Mouse (Mus musculus) retina, postnatal 1 day (tissue): ENCODE measurements around the gene Ptov1.
A peak's percentile ranks its signal among the peaks of the same experiment; 100 is the strongest.

Experiments used
- DNase-seq: peaks from one replicate; pipeline ENCODE4 v3.0.0-alpha.2; 2012

The Ptov1 gene

DNA sequence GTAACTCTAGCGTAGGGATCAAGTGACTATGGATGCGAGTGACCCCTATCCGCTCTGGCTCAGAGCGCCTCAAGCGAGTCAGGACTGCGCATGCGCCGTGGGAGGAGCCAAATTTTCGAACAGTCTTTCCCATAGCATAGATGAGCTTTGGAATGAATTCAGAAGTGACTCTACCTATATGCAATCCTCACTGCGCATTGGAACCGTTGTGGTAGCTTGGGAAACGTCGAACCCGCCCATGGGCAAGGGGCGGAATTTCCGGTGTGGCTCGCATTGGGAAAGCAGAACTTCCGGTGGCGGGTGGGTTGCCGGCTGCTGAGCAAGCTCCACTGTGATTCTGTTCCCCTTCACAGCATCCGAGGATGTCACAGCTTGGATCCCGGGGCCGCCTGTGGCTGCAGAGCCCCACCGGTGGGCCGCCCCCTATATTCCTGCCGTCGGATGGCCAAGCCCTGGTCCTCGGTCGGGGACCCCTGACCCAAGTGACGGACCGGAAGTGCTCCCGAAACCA lies 12.5 kb downstream of the Ptov1 start, which contains the start of gene Pnkp:
Gene Pnkp (plus strand): TSS at position 98 of the 511 bp plus-strand sequence.
- DNase-seq: peak; percentile 92

DNA sequence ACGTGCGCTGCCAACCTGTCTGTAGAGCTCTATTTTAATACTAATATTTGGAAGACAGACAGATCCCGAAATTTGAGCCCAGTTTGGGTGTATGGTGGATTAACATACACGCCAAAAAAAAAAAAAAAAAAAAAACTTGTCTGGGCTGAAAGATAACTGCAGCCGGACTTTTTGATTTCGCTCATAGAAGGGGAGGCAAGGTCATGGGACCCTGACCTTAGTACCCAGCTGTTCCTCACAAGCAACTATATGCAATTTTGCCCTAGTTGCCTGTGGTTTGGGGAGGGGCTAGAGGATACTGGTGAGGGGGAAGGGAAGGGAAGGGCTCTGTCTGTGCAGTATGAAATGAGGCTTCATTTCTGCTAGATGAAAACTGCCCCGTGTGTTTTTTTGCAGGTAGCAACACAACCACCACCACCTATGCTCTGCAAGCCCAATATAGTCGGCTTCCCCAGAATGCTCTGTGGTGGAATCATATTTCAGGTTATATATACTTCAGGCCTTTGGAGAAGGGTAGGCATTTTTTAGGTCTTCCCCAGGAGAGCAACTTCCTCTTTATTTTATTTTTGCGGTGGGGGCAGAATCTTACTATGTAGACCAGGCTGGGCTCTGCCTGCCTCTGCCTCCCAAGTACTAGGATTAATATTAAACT lies 13.2 kb downstream of the Ptov1 start:
- DNase-seq: no peak

DNA sequence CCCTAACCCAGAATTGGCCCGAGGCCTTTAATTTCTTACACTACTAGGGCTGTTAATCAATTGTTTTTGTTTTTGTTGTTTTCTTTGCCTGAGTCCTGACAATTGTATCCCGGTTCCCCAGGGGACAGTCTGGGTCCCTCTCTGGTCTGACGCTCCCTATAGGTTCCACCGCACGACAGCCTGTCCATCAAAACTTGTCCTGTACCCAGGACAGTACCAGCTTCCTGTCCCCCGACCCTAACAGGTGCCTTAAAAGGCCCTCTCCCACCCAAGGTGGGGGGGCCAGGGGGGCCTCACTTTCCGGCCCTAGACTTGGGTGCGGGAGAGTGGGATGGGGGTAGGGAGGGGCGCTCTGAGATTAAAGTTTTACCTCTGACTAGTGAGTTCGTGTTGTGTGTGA lies 14.6 kb downstream of the Ptov1 start:
- no peak for DNase-seq

DNA sequence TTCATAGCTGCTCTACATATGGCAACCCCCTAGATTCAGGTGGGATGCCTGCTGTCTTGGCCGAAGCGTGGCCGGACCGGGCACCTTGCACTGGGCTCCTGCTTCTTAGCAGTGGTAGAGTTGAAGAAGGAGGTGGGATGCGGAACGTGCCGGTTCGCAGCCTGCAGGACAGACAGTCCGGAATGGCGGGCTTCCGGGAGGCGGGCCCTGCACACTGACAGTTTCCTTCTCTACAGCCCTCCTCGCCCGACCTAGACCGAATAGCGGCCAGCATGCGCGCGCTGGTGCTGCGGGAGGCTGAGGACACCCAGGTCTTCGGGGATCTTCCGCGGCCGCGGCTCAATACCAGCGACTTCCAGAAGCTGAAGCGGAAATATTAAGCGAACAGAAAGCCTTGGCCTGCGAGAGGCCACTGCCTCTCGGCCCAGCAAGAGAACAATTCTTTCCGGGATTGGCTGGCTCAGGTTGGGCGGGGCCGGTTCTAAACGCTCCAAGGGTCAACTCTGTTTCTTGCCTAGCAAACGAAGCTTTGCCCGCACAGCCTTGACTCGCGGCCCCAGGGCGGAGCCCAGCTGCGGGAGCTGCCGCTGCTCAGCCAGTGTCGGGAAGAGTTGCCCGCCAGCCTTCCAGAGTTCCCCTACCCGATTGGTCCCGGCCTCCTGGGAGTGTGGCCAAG lies 15.1 kb downstream of the Ptov1 start:
- peak; percentile 83 for DNase-seq

DNA sequence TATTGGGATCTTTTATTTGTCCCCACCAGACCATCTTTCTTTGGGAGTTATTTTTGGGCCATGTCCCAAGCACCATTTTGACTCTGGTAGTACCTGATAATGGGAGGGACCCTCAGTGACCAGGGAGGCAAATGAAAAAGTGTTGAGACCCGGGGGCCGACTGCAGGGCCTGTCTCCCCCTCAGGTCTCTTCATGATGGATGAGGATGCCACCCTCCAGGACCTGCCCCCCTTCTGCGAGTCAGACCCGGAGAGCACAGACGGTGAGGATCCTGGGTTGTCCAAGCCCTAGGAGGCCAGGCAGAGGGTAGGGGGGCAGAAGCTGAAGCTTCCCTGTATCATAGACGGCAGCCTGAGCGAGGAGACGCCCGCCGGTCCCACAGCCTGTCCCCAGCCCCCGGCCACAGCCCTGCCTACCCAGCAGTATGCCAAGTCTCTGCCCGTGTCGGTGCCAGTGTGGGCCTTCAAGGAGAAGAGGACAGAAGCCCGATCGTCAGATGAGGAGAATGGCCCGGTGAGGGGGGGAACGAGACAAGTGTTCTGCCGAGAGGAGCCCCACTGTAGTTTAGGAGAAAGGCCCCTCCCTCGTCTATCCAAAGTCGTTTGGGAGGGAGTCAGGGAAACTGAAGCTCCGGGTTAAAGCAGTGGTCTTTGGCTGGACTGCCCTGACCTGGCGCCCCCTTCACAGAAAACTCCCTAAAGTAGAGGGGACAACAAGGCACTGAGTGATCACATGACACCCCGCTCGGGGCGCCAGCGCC lies 15.8 kb downstream of the Ptov1 start:
- DNase-seq: no peak

DNA sequence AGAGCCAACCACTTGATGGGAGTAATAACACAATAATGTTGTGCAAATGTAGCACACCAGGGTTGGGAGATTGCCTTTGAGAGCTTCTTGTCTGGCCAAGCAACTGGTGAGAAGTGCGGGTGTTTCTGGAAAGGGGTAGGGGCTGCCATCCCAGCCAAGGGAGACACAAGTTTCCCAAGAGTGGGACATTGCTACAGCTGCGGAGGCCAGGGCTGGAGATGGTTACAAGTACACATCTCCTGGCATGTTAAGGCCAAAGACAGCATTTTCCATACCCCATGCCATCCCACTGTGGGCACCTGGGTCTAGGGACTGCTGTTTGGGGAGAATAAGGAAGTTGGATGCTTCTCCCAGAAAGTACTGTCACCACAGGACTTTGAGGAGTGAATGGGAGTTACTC lies 16.5 kb downstream of the Ptov1 start:
- DNase-seq: no peak

DNA sequence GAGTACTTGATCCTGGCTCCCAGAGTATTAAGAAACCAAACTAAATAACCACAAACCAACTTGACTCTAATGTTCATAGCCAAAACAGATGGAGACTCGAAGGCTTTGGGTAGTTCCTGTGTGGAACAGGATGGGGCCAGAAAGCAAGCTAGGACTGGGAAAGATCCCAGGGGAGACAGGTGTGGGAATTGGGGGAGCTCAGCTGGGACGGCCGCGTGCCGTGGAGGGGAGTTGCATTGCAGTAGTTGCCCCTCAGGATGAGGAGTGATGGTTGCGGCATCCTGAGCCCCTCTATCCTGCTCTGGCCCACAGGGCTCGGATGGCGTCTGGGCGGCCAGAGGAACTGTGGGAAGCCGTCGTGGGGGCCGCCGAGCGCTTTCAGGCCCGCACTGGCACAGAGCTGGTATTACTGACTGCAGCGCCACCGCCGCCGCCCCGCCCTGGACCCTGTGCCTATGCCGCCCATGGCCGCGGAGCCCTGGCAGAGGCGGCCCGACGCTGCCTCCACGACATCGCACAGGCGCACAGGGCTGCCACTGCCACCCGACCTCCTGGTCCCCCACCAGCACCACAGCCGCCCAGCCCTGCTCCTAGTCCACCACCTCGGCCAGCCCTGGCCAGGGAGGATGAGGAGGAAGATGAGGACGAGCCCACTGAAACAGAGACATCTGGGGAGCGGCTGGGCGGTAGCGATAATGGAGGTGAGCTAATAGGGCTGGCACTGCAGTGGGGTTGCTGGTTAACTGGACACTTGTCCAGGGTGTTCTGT lies 17.1 kb downstream of the Ptov1 start:
- DNase-seq: no peak

DNA sequence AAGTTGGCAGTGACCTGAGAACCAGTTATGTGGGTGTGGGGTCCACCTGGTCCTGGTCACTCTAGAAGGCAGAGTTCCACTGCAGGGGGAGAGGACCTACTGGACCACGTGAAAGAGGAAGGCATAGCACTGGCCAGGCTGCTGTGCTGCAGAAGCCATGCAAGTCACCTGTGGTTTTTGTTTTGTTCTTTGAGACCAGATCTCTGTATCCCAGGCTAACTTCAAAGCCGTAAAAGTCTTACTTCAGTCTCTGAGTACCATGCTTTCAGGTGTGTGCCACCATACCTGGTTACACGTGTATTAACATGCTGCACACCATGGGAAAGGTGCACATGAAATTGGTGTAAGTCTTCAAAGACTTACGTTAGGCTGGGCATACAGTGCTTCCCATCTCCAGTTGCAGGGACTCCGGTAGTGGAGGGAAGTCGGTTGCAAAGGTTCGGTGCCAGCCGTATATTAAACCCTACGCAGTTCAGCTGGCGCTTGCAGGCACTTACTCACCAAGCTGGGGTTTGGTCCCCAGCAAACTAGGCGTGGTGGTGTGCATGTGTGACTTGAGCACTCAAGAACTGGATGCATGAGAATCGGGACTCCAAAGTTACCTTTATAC lies 17.9 kb downstream of the Ptov1 start:
- DNase-seq: no peak

DNA sequence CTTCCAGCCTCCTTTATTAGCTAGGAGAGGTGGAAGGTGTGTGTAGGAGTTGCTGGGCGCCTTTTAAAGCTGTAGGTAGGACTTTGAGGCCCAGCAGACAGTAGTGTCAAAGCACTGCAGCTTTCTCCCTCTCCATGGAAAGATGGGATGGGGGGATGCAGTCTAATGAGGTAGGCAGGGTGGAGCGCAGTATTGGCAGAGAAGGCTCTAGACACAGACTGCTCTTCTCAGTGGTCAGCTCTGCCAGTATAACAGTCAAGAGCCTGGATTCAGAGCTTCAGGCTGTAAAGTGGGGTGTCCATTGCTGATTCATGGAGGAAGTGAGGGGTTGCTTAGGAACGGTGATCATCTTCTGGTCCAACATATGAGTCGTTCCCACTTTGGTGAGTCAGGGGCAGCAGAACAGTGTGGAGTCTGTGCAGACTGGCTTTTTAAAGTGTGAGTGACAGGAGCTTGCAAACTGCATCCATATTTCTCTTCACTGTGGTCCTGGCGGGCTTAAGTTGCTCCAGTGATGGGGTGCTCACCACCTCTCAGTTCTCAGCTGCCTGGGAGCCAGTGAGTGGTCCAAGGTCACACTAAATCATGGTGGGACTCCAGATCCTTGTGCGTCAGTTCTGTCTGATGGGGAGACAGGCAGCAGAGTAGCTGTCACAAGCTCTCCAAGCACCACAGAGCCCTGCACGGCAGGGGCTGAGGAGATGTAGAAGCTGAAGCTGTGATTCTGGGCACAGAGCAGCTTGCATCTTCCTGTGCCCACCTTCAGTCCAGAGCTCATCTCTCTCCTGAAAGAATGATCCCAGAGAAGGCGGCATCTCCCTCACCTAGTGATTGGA lies 18.6 kb downstream of the Ptov1 start:
- DNase-seq: no peak

DNA sequence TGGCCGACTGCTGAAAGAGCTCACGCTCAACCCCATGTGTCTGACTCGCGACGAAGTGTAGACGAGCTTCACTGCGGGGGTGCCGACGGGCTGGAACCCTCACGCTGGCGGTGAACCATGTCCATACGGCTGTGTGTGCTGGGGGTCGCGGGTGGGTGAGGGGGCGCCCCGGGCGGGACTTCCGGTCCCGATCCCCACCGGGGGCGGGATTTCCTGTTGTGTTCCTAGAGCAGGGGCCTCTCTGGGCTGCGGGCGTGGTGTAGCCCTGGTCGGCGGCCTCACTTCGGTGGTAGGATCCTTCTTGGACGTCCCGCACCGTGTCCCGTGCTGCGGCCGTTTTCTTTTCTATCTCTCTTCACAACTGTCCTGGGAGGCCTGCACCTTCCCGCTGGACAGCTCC lies 19.4 kb downstream of the Ptov1 start:
- peak; percentile 87 for DNase-seq

DNA sequence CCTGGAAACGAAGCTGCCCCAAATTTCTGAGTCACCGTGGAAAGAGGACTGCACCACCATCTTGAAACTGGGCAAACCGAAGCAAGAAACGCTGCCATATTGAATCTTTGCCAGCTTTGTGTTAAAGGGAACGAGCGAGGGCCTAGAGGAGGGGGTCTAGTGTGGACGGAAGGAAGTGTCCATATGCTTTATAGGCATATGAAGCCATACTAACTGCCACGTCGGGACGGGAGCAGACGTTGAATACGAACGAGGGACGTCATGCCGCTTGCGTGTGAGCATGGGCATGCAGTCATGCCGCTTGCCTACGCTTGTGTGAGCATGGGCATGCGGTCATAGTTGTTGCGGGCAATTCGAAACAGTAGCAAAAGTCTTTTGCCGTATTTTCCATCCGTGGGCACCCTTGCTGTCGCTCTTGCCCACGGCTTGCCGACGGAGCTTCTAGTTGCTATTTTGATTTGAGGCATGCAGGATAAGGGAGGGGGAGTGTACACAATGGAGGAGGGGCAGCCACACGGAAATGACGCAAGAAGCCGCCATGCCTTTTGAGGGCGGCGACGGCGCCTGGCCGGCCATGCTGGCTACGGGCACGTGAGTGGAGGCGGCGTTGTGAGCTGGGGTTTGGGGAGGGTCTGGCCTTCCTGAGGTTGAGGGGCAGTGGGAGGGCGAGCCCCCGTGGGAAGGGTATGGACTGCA lies 20.0 kb downstream of the Ptov1 start:
- peak; percentile 98 for DNase-seq

DNA sequence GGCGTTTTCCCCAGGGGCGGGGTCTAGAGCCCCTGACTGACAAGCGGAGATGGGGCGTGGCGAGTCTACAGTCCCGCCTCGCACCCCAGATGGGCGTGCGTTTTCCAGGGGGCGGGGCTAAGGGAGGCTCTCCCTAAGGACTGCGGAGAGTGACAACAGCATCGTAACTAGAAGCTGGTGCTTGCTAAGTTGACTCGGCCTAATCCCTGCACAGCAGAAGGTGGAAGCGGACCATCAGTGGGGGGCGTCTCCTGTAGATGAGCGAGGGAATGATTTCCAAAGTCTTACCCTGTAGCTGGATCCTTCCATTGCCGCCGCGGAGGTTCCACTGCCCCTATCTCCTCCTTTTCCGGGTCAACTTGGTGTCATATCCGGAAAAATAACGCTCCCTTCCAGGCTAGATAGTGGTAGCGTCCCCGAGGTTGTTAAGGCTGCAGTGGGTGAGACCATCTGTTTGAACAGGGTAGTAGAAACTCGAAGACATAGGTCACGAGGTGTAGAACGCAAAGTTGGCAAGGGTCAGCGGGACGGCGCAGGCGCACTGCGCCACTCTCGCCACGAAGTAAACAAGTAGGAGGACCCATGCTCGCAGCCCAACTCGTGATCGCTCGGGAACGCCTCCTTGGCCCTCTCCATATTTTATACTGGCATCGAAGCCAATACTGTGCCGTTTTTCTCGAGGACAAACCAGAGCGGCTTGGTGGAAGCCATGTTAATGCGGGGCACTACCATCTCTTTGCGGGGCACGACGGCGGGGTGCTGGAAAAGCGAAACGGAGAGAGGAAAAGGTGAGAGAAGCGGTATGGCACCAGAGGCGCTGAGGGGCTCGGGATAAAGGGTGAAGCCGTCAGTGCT lies 20.8 kb downstream of the Ptov1 start, which contains the start of the genes Akt1s1 and Tbc1d17:
Gene Akt1s1 (plus strand): TSS at position 431 of the 855 bp plus-strand sequence.
Gene Tbc1d17 (minus strand): TSS at position 519 of the 855 bp plus-strand sequence.
- DNase-seq: peak; percentile 100

DNA sequence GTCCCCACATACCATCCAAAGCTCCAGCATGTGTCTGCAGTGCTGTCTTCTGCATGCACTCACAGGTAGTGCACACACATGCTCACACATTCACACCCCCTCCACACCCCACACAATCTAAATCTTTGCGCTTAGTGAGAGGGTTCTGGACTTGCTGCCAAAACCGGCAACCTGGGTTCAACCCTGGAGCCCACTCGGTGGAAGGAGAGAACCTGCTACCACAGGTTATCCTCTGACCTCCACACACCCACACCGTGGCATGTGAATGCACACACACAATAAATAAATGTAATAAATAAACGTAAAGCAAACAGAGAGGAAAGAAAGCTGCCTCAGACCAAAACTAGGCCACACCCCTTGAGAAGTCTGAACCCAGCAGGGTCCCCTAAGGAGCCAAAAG lies 21.8 kb downstream of the Ptov1 start:
- DNase-seq: no peak

DNA sequence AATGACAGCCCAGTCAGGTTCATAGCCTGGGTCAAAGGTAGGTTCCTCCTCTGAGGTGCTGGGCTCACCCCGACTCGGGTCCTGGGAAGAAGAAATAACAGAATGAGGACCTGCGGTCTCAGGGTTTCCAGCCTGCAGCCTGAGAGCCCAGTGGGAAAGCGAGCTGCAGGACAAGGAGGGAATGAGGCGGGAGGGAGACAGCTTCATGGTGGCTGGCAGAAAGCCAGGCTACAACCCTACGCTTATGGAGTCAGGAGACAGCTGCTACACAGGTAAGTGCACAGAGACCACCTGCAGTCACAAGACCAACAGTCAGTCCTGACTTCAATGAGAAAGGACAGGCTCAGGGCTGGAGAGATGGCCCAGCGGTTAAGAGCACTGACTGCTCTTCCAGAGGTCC lies 22.8 kb downstream of the Ptov1 start:
- no peak for DNase-seq

DNA sequence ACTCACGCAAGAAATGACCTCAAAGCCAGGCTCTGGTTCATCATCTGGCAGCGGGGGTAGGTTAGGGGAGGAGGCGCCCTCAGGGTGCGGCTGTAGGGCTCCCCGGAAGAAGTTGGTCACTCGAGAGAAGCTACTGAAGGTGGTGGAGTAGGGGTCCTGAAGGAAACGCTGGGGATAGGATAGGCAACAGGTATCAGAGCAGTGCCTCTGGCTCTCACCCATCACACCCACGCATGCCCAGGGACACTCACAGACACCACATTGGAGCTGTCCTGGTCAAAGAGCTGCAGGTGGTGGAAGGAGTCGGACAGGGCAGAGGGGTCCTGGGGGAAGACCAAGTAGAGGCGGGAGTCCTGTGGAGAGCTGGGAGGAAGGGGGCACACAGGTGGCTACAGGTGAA lies 24.6 kb downstream of the Ptov1 start:
- DNase-seq: no peak

DNA sequence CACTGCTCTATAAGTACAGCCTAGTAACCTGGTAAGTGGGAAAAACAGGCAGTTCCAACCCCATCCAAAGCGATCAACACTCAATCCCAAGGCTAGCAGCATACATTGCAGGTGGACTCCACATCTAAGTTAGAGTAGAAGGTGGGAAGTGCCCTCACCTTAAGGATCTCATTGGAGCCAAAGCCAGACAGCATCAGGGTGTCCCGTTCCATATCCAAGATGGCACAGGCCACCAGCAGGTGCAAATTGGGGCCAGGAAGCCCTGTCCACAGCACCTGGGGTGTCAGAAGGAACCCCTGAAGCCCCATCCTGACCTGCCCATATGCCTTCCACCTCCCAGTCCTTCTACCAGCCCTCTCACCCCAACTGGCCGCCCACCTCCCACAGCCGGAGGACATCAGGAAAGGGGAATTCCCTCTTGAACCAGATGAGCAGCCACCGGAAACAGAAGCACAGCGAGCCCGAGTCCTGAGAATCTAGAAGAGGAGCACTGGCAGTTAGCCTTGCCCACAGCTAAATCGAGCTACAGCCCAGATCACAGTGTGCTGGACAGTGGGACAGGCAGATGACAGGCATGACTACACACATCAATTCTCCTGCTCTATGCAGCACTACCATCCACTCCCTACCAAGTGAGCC lies 27.6 kb downstream of the Ptov1 start:
- no peak for DNase-seq

DNA sequence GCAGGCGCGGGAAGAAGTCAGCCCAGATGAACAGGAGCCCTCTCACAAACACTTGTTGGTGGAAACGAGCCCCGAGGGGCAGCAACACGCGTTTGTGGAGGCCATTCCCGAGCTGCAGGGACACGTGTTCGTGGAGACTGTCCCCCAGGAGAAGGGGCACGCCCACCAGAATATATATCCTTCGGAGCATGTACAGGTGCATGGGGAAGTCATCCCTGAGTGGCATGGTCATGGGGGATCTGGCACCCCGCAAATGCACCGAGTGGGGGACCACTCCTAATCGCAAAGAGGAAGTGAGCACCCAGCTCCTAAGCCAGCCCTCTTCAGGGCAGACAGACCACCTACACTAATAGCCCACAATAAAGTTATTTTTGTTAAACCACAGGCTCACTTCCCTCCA lies 29.2 kb downstream of the Ptov1 start:
- DNase-seq: no peak

DNA sequence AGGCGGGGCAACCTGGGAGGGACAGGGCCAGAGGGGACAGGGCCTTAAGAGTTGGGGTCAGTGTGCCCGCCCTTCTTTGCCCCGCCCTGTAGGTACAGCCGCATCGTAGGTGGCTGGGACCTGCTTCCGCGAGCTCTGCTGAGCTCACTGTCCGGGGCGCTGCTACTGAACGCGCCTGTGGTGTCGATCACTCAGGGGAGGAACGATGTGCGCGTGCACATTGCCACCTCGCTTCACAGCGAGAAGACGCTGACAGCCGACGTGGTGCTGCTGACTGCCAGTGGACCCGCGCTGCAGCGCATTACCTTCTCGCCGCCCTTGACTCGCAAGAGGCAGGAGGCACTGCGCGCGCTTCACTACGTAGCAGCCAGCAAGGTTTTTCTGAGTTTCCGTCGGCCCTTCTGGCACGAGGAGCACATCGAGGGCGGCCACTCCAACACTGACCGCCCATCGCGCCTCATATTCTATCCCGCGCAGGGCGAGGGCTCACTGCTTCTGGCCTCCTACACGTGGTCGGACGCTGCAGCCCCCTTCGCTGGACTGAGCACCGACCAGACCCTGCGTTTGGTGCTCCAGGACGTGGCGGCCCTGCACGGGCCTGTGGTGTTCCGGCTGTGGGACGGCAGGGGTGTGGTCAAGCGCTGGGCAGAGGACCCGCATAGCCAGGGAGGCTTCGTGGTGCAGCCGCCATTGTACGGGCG lies 29.9 kb downstream of the Ptov1 start:
- DNase-seq: peak; percentile 65

DNA sequence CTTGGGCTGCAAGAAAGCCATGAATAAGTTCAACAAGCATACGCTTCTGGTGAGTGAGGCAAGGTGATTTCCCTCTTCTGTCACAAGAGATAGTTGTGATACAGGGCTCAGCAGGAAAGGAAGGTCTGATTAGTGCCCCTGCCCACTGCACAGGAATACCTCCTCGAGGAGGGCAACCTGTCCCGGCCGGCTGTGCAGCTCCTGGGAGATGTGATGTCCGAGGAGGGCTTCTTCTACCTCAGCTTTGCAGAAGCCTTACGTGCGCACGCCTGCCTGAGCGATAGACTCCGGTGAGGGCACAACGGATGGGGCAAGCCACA lies 30.5 kb downstream of the Ptov1 start:
- no peak for DNase-seq
